Mouse (Mus musculus) adrenal gland, adult 2 months (tissue): ENCODE measurements at regions not wholly inside any gene's neighbourhood (a gene's known extent, or its start where the extent isn't known, plus 50 kb on each side); places are given as distances from the start of the nearest gene placed in this dataset.

ENCODE experiments used
- DNase-seq: peaks from one replicate; pipeline ENCODE4 v3.0.0; 2021

DNA sequence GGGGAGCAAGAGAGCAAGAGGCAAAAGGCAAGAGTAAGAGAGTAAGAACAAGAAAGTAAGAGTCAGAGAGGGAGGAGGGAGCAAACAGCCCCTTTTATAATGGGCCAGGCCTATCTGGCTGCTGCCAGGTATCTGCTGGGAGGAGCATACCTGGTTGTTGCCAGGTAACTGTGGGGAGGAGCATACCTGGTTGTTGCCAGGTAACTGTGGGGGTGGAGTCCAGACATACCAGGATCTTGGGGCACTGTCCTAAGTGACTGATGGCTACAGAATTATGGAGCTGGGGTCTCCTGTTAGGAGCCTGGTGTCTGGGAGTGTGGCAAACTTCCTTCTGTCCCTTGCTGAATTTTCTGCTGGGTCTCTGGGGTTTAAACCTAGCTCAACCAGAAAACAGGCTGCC, 469.8 kb upstream of the Syt1 start:
- no peak for DNase-seq

DNA sequence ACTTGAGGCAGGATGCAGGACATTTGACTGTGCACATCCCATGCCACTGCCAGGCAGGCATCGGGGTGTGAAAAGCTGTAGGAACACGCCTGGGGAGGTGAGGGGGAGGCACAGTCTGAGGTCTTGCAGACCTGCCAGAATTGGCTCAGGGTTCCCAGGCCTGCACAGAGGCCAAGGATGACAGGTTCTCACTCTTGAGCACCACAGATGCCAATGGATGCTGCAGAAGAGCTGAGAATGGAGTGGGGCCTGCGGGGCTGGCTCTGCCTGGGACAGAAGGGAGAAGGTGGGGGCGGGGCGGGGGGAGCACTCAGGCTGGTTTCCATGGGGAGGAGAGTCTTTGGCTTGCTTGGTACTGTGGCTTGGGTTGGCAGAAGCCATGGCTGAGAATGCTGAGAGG, 469.2 kb upstream of the Syt1 start:
- DNase-seq, result no peak

DNA sequence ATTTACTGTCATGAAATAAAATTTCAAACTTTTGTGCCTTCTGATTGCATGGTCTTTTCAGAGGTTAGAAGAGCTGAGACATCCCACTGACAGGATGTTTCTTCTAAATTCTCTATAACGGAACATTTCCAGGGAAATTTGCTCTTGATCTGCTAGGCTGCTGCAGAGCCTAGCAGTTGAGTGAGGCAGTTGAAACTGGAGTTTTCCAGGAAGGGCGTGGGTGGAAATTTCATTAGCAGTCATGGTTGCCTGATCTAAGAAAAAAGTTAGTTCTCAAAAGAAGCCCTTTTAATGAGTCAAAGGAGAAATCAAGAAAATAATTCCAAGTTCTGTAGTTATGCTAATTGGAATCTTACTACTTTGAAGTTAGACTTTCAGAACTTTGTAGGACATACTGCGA, 455.7 kb upstream of the Syt1 start:
- DNase-seq, result no peak

DNA sequence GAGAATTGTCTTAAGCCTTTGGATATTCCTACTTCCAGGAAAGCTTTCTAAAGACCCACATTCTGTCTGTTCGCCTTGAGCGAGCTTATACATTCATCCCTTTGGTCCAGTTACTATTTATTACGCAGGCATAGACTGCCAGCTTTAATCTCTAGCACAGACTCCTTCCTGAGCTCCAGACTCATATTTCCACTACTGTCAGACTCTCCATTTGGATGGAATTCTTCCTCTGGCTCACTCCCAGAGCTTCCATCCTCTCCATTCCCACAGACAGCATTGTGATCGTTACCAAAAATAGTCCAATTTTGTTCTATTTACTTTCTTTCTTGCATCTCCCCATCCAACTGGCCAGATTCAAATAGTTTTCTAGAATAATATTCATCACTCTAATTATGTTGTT, 420.3 kb upstream of the Syt1 start:
- DNase-seq, result no peak

DNA sequence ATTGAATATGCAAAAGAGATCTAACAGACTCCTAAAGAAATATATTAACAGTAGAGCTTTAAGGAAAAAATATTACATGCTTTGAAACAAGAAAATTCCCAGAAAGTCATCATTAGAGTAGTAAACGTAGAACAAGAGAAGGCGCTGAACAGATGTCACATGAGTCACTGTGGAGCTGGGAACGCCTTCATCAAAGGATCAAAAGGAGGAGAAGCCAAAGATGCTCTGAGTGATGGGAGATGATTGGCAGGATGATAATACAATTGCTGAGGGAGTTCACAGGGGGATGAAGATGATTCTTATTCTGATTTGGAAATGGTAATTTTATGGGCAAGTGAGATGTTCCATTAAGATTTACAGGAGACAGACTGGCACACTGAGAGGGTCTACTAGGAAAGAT, 417.1 kb upstream of the Syt1 start:
- DNase-seq, result no peak

DNA sequence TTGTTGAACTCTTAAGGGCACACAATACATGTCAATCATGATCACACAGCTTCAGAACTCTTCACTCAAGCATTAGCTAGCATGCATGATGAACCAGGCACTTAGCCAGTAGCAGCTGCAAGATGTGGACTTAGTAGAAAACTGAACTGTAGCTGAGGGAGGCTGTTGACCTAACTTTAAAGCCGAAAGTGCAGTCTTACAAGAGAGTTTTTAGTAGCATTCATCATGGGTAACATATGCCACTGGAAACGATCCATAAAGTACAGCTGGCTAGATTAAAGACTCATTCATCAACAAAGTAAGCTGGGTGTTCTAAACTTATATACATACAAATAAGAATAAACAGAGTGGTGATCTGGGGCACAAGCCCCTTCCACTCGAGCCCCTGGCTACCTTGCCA, 396.2 kb upstream of the Syt1 start:
- no peak for DNase-seq

DNA sequence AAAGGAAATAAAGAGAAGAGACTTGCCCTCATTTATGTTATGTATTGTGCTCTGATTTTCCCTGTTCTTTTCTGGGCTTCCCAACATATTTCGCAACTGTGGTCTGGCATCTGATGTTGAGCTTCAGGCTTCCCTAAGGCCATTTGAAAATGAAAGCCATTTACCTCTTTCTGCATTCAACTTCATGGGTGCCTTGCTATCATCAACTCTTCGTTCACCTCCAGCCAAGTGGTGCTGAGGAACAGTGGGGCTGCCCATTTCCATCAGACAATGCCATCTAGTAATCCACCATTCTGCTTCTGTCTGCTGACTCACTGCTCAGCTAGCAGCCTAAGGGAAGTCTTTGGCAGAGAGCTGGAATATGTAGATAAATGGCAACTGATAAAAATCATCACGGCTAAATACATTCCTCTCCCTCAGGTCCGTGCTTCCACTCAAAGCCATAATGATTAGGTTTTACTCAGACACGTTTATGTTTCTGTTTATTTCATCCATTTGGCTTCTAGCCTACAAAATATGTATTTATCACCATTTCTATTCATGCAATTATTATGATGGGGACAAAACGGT, 394.4 kb upstream of the Syt1 start:
- DNase-seq, result no peak

DNA sequence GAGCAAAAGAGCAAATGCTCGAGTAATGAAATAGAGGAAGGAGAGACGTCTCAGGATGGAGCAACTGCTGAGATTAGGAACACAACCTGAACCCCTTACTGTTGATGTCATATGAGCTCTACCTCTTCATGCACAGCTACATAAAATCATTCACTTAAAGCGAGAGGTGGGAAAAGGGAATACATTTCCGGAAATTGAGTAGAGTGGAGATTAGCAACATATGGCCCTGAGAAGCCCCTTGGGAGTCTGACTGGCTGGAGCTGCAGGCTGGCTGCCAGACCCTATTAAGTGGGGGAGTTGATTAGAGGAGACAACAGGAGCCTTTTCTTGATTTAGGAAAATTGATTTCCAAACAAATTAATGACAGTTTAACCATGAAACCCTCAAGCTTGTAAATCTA, 373.0 kb upstream of the Syt1 start:
- DNase-seq, result no peak

DNA sequence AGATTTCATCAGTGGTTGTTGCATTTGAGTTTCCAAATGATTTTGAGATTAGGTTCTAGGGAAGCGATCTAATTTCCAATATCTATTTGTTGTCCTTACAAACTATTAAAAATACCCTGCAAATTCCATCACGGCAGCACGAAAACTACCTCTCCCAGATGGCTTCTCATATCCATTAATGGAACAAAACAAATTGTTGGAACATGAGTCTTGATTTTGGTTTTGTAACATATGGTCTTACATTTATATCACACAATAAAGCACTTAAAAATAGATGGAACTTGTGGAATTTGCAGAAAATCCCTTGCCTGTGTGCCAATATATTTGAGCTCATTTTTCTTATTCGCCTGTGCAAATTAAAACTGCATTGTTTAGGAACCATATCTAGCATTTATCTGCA, 368.1 kb upstream of the Syt1 start:
- DNase-seq, result no peak

DNA sequence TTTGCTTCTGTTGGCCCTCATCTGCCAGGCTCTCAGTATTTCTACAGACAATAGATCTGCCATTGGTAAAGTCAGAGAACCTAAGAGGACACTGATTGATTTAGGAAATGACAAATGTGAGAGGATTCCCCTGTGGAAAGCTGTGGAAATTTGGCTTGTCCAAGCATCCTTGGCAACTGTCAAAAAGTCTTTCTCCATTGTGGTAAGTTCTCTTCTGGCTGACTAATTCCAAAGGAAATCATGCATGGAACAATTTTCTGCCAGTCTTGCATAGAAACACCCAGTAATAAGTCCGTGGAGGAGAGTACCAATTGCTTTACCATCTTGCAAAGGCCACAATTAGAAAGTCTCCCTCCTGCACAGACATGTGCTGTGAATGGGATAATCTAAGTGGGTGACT, 349.4 kb upstream of the Syt1 start:
- DNase-seq, result no peak

DNA sequence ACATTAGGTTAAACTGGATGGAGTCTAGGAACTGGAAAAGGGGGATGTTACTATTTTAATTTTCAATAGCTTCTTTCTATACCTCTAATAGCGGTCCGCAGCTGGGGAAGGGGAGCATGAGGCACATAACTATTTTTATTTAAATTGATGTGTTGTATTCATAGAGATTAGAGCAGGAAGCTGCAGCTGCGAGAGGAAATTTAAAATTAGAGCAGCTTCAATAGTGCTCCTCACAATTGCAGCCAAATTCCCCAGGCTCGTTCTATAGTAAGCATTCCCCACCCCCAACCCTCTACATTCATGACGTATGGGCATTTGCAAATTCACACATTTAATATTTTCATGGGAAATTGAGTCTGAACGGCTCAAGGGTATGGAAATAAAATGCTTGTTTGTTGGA, 348.0 kb upstream of the Syt1 start:
- DNase-seq, result no peak

DNA sequence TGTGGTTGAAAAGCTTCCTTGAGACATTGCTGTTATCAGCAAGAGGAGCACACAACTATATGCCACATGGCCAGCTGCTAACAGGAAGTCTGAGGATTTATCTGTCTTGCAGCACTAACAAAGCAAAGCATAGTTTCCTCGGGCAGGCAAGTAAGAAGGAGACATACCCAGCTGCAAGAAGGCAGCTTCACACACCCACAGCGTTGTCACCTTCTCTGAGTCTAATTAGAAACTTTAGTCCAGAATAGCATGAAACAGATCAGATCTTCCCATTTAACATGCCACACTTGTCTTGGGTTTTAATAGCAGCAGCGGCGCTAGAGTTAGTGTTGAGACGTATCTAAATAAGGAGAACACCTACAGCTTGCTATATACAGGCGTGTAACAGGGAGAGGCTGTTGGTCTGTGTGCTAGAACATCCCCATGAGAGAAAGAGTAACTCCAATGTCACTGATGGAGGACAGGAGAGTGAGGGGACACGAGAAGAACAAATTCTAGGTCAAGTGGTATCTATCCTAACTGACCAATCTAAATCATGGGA, 322.1 kb upstream of the Syt1 start:
- no peak for DNase-seq

DNA sequence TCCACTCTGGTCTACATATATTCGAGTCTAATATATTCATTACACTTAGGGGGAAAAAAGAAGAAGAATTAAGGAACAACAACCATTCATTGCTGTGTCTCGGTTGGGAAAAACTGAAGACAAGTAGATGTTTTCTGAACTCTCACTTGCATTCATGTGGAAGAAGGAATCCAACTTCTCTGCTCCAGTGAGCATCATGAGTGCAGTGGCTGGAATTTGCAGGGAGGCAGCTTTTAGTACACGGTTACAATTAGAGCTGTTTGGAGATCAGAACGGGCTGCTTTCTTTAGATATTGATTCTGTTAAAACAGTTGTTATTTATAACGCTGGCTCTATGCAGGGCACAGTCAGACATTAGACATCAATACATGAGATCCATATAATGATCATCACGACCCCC, 298.5 kb upstream of the Syt1 start:
- DNase-seq, result no peak

DNA sequence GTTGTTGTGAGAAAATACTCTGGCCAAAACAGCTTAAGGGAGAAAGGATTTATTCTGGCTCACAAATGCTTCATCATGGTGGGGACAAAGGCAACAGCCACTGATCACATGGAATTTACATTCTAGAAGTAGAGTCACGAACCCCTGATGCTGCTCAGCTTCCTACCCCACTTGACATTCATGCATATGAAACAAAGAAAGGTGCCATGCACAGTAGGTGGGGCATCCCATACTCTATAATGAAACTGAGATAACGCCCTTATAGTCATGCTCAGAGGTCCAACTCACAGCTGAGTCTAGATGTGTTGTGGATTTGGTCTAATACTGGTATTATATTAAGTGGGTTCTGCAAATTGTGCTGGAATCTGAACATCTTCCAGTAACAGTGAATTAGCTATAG, 289.4 kb upstream of the Syt1 start:
- no peak for DNase-seq

DNA sequence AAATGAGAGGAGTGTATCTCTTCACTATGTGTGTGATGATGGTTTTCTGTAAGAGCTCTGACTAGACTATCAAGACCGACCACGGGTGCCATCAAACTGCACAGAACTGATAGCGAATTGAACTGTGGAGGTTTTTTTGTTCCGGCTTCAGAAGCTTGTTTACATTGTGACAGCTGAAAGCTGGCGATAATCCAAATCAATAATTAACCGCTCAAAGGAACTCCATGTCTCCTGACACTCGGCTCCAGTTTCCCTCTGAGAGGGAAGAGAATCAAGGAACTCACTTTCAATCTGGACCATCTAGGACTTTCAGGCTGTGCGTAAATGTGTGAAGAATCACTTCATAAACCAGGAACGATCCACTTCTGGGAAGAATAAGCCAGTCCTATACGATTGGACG, 289.0 kb upstream of the Syt1 start:
- no peak for DNase-seq

DNA sequence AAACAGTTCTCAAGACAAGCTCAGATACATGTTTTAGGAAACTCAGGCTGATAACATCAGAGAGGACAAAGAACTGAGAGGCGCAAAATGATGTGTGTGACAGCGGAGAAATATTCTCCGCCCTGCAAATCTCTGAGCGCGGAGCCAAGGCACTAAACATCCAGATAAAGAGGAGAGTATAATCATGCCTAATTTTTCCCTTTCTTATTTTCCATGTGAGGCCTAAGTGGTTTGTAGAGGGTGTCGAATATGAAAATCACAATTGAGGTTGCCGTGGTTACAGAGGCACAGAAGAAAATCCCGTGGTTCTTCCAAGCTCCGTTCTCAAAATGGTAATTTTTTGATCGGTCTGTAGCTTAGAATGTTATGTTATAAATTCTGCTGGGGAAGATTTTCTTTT, 272.6 kb upstream of the Syt1 start:
- DNase-seq, result no peak

DNA sequence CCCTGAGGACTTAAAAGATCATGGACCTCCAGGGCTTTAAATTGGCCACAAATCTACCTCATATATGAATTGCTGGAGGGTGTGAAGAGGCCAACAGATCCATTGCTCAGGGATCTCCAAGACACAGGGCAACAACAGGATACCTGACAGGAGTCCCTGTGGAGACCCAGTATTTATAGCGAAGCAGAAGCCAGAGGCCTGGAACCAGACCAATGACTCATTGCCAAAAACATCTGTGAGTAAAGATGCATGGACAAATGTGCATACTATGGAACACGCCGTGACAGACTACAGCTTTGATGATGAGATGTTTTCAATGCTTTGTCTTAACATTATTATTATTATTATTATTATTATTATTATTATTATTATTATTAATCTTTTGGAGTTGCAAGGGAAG, 239.0 kb upstream of the Syt1 start:
- no peak for DNase-seq

DNA sequence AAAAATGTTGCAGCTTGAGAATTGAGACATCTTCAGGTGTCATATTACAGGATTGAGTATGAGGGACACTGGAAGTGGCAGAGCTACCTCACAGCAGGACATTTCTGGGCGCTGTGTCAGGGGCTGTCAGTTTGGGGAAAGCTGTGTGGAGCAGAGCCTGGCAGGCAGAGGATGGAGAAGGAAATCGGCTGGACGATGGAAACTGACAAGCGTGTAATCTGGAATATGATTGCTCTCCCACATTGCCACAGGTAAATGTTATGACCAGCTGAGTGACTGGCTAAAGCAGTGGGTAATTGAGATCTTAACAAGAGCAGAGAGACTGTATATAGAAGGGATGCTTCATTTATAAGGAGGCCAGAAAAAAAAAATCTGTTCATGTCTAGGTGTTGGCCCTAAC, 235.5 kb upstream of the Syt1 start:
- DNase-seq, result no peak

DNA sequence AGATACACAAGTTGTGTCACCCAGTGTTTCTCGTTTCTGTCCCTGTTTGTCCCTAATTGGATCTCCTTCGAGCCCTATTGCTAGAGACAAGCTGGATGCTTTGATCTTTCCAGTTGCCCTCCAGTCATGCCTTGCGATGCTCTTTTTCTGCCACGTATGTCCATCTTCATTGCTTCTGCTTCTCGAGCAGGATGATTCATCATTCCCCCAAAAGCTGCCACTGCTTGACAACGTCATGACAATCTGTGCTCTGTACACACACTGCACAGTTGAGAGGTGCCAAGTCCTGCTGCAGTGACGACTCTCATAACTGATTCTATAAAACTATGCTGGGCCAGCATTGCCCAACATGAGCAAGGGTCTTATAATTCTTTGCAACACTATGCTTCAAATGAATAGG, 226.2 kb upstream of the Syt1 start:
- DNase-seq, result no peak

DNA sequence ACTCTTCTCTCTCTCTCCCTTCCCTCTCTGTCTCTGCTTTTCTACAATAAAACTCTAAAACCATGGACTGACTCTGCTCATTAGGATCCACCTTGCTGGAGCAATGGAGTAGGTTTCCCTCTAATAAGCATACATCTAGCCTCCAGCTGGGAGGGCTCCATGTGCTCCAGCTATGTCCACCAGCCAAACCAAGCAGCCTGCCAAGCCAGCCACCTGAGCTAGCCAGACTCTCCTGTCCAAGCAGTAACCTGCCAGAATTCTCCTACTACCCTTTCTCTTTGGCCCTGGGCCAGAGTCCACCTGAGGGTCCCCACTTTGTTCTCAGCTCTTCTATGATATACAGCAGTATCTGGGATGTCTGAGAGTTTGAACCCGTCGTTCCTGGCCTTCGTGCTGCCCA, 216.2 kb upstream of the Syt1 start:
- no peak for DNase-seq

DNA sequence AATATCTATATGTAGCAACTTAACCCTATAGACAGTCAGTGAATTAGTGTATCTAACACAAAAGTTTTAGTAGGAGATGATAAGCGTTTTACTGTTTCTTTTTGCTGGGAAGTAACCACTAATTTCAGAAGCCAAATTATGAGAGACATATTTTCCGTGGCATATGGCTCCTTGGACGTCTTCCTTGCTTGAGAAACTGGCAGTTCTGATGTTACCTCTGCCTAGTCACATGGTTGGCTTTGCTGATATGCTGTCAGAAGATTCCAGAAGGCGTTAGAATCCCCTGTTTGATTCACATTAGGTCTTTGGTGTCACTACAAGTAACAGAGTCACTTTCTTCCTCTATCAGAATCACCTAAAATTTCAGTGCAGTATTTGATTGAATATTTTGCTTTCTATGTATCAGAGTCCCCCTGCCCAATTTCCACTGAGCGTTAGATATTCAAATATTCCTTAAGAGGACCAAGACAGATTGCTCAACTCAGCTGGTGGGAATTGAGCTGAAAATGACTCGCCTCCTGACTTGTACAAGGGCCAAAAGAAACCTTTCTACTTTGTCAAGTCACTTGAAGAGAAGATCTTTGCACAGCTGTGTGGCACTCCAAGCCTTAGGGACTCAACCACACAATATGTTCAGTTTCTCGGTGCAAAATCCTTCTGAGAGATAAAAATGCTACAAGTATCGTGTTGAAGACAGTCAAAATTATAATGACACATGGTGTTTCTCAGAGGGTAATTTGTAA, 178.2 kb upstream of the Syt1 start:
- no peak for DNase-seq

DNA sequence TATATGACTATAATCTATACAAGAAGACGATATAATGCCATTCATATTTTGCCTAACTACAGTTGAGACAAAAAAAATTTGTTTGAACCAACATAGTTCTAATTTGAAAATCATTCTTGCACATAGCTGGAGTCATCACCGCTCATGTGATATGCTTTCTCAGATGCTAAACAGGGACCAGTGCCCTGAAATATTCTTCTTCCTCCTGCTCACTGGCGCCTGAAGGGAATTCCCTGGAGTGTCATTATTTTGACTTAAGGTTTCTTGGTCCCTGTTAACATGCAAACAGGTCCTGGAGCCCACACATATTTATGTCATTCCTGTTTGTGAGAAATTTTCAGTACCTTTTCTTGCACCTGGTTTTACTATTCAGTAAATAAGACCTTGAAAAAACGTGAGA, 177.5 kb upstream of the Syt1 start:
- DNase-seq, result no peak

DNA sequence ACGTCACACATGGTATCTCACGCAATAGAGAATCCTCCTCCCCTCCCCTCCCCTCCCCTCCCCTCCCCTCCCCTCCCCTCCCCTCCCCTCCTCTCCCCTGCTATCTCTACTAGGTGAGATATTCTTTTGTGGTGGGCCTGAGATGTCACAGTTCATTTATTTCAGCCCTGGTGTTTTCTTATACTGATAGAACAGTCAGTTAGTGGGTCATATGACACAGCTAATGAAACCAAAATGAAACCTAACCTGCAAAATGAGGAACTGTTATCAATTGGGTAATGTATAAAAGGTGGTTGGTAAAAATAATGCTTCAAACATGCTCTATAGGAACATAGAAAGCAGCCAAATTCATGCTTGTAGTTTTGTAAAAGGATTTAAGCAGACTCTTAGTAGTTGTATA, 174.5 kb upstream of the Syt1 start:
- DNase-seq, result no peak

DNA sequence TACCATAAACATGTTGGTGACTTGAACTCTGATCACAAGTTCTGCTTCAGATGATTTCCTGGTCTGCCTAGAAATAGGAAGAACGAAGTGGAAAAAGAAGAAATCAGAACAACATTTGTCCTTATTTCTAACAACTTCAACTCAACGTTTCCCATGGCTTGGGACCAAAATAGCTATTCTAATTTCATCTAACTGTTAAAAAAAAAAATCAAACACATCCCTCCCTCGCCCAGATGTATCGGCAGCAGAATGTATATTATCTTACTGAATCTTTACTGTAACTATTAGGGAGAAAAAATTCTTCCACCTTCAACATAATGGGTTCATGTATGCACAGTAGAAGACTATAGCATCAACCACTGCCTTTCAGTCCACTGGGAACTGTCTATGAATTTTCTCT, 169.7 kb upstream of the Syt1 start:
- DNase-seq, result no peak
